Mouse (Mus musculus): ENCODE measurements around the gene Abt1. TPM values are rescaled to one million over a fixed set of nuclear protein-coding genes. Genes with fewer than 3 reads are reported as not detected.
A peak's percentile ranks its signal among the peaks of the same experiment; 100 is the strongest.

Abt1 gene
- polyA plus RNA-seq, 1 experiment from 2014 or later, result 13.4 TPM

GRCm38 (mm10) chr13:23436861-23437822 lies 13.5 kb upstream of the Abt1 start:
- no peaks in the 10 kb centered on the region for H3K36me3 ChIP-seq
- no peak for ATAC-seq (ENCODE audit: low FRiP score, low read depth)
- H3K27me3 ChIP-seq, result no peaks in the 10 kb centered on the region
- peak overlapping the region; percentile 68 for H3K4me2 ChIP-seq (replicated peaks)
- peak overlapping the region; percentile 73 for H3K9ac ChIP-seq
- no peaks in the 10 kb centered on the region for H3K9me3 ChIP-seq
- peak overlapping the region; percentile 73 for H3K27ac ChIP-seq
- under 1% methylated on average over 32 of the region's 32 CpGs for WGBS
- peaks cover 13% of the 10 kb centered on the region; the same call in 1 of the 2 replicates for H3K4me1 ChIP-seq
- H3K4me3 ChIP-seq, result peak overlapping the region; percentile 59

GRCm38 (mm10) chr13:23436231-23436661 lies 12.6 kb upstream of the Abt1 start:
- ATAC-seq (ENCODE audit: low FRiP score, low read depth), result no peak
- Histone ChIP-seq H3K36me3 (no peaks in the 10 kb centered on the region), H3K4me1 (peaks cover 13% of the 10 kb centered on the region; the same call in 1 of the 2 replicates), H3K4me3 (peak overlapping the region; percentile 49), H3K9me3 (no peaks in the 10 kb centered on the region), H3K4me2 (replicated peaks) (peak overlapping the region; percentile 71), H3K27ac (no peak overlapping the region), H3K9ac (no peak overlapping the region), H3K27me3 (no peaks in the 10 kb centered on the region)
- WGBS, result under 1% methylated on average over 11 of the region's 11 CpGs

GRCm38 (mm10) chr13:23435676-23436075 lies 12.0 kb upstream of the Abt1 start:
- Histone ChIP-seq H3K4me3 (peak overlapping the region; percentile 49), H3K27me3 (no peaks in the 10 kb centered on the region), H3K4me2 (replicated peaks) (peak overlapping the region; percentile 71), H3K27ac (no peak overlapping the region), H3K9me3 (no peaks in the 10 kb centered on the region), H3K4me1 (peaks cover 13% of the 10 kb centered on the region; the same call in 1 of the 2 replicates), H3K36me3 (no peaks in the 10 kb centered on the region), H3K9ac (peak overlapping the region; percentile 61)
- WGBS, result 2% methylated on average over 12 of the region's 12 CpGs
- no peak for ATAC-seq (ENCODE audit: low FRiP score, low read depth)

GRCm38 (mm10) chr13:23435241-23435640 lies 11.6 kb upstream of the Abt1 start:
- no peaks in the 10 kb centered on the region for H3K36me3 ChIP-seq
- H3K4me2 ChIP-seq (replicated peaks), result peak overlapping the region; percentile 71
- 28% methylated on average over 4 of the region's 4 CpGs for WGBS
- no peaks in the 10 kb centered on the region for H3K27me3 ChIP-seq
- no peak overlapping the region for H3K27ac ChIP-seq
- no peak for ATAC-seq (ENCODE audit: low FRiP score, low read depth)
- H3K9ac ChIP-seq, result peak overlapping the region; percentile 61
- H3K9me3 ChIP-seq, result no peaks in the 10 kb centered on the region
- H3K4me3 ChIP-seq, result peak overlapping the region; percentile 49
- peaks cover 13% of the 10 kb centered on the region; the same call in 1 of the 2 replicates for H3K4me1 ChIP-seq

- H3K27me3 ChIP-seq, result no peaks in the 10 kb centered on the region
- no peak for ATAC-seq (ENCODE audit: low FRiP score, low read depth)
- no peak overlapping the region for H3K9ac ChIP-seq
- no peak overlapping the region for H3K27ac ChIP-seq
- 11% methylated on average over 7 of the region's 7 CpGs for WGBS
- H3K4me2 ChIP-seq (replicated peaks), result peak overlapping the region; percentile 44
- H3K9me3 ChIP-seq, result no peaks in the 10 kb centered on the region
- no peaks in the 10 kb centered on the region for H3K36me3 ChIP-seq
- peaks cover 14% of the 10 kb centered on the region for H3K4me1 ChIP-seq
- peak overlapping the region; percentile 17; the same call in 1 of the 2 replicates for H3K4me3 ChIP-seq
Observed at GRCm38 (mm10) chr13:23434426-23434825, 10.8 kb upstream of the Abt1 start.

- no peak for ATAC-seq (ENCODE audit: low FRiP score, low read depth)
- Histone ChIP-seq H3K4me2 (replicated peaks) (peak overlapping the region; percentile 66), H3K9ac (no peak overlapping the region), H3K36me3 (no peaks in the 10 kb centered on the region), H3K27me3 (no peaks in the 10 kb centered on the region), H3K4me1 (peaks cover 20% of the 10 kb centered on the region), H3K27ac (no peak overlapping the region), H3K9me3 (no peaks in the 10 kb centered on the region), H3K4me3 (no peak overlapping the region)
- WGBS, result 64% methylated on average over 5 of the region's 5 CpGs
Observed at GRCm38 (mm10) chr13:23433801-23434200, 10.1 kb upstream of the Abt1 start.

- 6% methylated on average over 5 of the region's 5 CpGs for WGBS
Observed at GRCm38 (mm10) chr13:23433206-23433605, 9.5 kb upstream of the Abt1 start.

GRCm38 (mm10) chr13:23432562-23433201 lies 9.0 kb upstream of the Abt1 start:
- H3K4me2 ChIP-seq (replicated peaks), result peak overlapping the region; percentile 66
- no peaks in the 10 kb centered on the region for H3K36me3 ChIP-seq
- H3K9ac ChIP-seq, result peak overlapping the region; percentile 62
- no peaks in the 10 kb centered on the region for H3K27me3 ChIP-seq
- H3K4me3 ChIP-seq, result peak overlapping the region; percentile 58
- H3K4me1 ChIP-seq, result peaks cover 20% of the 10 kb centered on the region
- H3K9me3 ChIP-seq, result no peaks in the 10 kb centered on the region
- under 1% methylated on average over 28 of the region's 28 CpGs for WGBS
- H3K27ac ChIP-seq, result peak overlapping the region; percentile 95
- ATAC-seq (ENCODE audit: low FRiP score, low read depth), result peak; percentile 91

More at GRCm38 (mm10) chr13:23433206-23433605, 9.5 kb upstream of the Abt1 start:
- peak overlapping the region; percentile 58 for H3K4me3 ChIP-seq
- H3K27ac ChIP-seq, result peak overlapping the region; percentile 29; the same call in 1 of the 2 replicates
- no peaks in the 10 kb centered on the region for H3K27me3 ChIP-seq
- peak overlapping the region; percentile 66 for H3K4me2 ChIP-seq (replicated peaks)
- H3K9me3 ChIP-seq, result no peaks in the 10 kb centered on the region
- ATAC-seq (ENCODE audit: low FRiP score, low read depth), result no peak
- H3K36me3 ChIP-seq, result no peaks in the 10 kb centered on the region
- H3K9ac ChIP-seq, result peak overlapping the region; percentile 43; the same call in 1 of the 2 replicates
- peaks cover 20% of the 10 kb centered on the region for H3K4me1 ChIP-seq

- ATAC-seq (ENCODE audit: low FRiP score, low read depth), result peak; percentile 68
Observed at GRCm38 (mm10) chr13:23431351-23431771, 7.7 kb upstream of the Abt1 start.

GRCm38 (mm10) chr13:23430734-23431133 lies 7.1 kb upstream of the Abt1 start:
- no peaks in the 10 kb centered on the region for H3K9me3 ChIP-seq
- peak overlapping the region; percentile 66 for H3K4me2 ChIP-seq (replicated peaks)
- H3K9ac ChIP-seq, result peak overlapping the region; percentile 75
- no peaks in the 10 kb centered on the region for H3K27me3 ChIP-seq
- WGBS, result under 1% methylated on average over 17 of the region's 17 CpGs
- H3K4me3 ChIP-seq, result peak overlapping the region; percentile 58
- peak; percentile 64 for ATAC-seq (ENCODE audit: low FRiP score, low read depth)
- H3K27ac ChIP-seq, result peak overlapping the region; percentile 95
- H3K4me1 ChIP-seq, result peaks cover 19% of the 10 kb centered on the region
- H3K36me3 ChIP-seq, result no peaks in the 10 kb centered on the region

More at GRCm38 (mm10) chr13:23431351-23431771, 7.7 kb upstream of the Abt1 start:
- no peaks in the 10 kb centered on the region for H3K9me3 ChIP-seq
- H3K27me3 ChIP-seq, result no peaks in the 10 kb centered on the region
- H3K36me3 ChIP-seq, result no peaks in the 10 kb centered on the region
- H3K4me2 ChIP-seq (replicated peaks), result peak overlapping the region; percentile 66
- WGBS, result under 1% methylated on average over 15 of the region's 15 CpGs
- peak overlapping the region; percentile 56 for H3K9ac ChIP-seq
- peaks cover 20% of the 10 kb centered on the region for H3K4me1 ChIP-seq
- peak overlapping the region; percentile 58 for H3K4me3 ChIP-seq
- H3K27ac ChIP-seq, result peak overlapping the region; percentile 95

GRCm38 (mm10) chr13:23429771-23430380 lies 6.2 kb upstream of the Abt1 start:
- no peaks in the 10 kb centered on the region for H3K36me3 ChIP-seq
- no peak for ATAC-seq (ENCODE audit: low FRiP score, low read depth)
- H3K27me3 ChIP-seq, result no peaks in the 10 kb centered on the region
- H3K4me2 ChIP-seq (replicated peaks), result peak overlapping the region; percentile 66
- H3K9ac ChIP-seq, result peak overlapping the region; percentile 75
- H3K9me3 ChIP-seq, result no peaks in the 10 kb centered on the region
- peak overlapping the region; percentile 58 for H3K4me3 ChIP-seq
- H3K4me1 ChIP-seq, result peaks cover 13% of the 10 kb centered on the region
- WGBS, result 36% methylated on average over 10 of the region's 10 CpGs
- peak overlapping the region; percentile 95; the same call in 1 of the 2 replicates for H3K27ac ChIP-seq

Data from limb, embryonic 13.5 days (tissue).